Mouse (Mus musculus) mature B cell (primary cell): ENCODE data around the gene Ehf.

ENCODE experiments used
- in situ Hi-C: fragments of 300-500 bp; cut with MboI; formaldehyde crosslinking; loops from 2 replicates; pipeline ENCODE4 v1.14.3; 2019

Ehf gene

DNA sequence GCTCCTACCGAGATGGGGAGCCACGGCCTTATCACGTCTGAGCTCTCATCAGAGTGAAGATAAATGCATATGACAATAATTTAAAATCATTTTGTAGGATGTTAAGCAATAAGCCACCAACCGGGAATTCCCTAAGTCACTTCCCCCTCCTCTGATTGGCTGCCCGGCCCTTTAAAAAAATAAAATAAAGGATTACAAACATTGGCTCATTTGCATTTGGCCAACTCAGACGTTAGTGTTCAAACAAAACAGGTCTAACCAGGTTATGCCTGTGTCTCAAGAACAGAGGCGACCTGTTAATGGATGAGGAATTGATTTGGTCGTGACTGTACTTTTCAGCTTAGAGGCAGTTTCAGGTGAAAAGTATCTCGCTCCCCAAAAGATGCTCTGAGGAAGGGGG lies at the start of gene Ehf:
Ehf (minus strand) TSS at position 147 of the 400 bp plus-strand sequence.
- in situ Hi-C loops = no loop called here

DNA sequence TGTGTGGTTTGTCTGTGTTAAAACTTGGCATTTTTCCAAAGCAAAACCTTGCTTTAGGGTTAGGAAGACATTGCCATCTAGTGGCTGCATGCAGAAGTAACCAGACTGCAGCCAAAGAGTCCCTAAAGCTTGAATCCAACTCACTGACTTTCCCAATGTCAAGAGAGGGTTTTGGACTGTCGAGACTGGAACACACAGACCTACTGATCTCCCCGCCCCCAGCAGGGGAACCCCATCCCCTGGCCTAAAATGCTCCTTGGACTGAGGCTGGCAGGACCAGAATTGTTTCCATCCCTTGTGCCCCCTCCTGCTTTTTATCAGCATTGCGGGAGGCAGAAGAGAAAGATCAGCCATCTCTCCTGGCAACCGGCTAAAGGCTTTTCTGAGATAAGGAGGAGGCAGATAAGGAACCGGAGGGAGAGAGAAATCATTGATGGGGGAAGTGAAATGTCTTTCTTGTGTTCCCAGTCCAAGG lies 44.4 kb upstream of the Ehf start:
- in situ Hi-C loops = no loop called here

DNA sequence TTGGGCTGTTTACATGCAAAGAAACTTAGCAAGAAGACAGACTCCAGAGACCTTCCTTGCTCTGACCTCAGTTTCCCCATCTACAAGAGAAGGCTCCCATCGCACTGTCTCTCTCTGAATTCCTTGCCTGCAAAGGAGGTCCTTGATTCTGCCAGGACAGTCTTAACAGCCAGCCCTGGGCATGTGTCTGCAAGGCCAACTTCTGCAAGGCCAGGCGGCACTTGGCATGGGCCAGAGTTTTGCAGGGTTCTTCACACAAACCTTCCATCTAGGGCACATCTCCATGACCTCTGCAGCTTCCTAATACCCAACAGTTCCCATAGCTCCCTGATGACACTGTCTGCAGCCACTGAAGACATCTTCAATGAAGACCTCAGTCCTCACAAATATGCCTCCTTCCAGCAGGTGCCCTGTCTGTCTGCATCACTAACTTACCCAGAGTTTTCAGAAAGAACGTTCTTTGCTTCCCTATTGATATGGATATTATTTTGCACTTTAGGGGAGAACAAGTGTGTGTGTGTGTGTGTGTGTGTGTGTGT lies 43.7 kb upstream of the Ehf start:
- in situ Hi-C loops = no loop called here

DNA sequence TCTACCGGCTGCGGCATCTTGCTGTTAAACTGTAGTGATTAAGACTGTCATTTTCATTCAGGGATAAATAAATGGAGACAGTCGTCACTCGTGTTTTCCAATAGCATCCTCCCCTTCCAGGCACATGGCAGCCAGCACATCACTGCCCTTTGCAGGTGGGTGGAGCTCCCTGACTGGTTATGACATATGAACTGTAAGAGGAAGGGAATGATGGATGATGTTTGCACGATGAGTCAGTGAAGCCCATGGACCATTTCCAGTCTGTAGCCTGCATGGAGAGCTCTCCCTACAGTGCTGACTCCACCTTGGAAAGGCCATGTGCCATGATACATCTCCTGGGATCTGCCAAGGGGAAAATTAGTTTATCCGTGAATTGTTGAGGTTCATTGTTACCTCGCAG lies 40.5 kb upstream of the Ehf start:
- in situ Hi-C loops = no loop called here

DNA sequence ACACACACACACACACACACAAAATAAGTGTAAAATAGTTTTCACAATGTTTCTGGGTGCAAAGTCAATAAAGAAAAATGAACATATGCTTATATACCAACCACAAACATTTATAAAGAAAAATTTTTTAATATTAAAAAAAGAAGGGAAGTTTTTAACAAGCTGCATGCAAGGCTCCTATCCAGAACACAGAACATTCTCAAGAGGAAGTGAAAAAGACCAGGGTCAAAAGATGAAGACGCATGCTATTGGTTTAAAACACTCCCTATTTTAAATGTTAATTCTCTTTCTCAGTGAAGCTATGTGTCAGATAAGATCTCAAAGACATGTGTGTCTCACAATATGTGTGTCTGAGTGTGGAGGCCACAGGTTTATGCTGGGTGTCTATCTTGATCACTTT lies 39.0 kb upstream of the Ehf start:
- in situ Hi-C loops = no loop called here

DNA sequence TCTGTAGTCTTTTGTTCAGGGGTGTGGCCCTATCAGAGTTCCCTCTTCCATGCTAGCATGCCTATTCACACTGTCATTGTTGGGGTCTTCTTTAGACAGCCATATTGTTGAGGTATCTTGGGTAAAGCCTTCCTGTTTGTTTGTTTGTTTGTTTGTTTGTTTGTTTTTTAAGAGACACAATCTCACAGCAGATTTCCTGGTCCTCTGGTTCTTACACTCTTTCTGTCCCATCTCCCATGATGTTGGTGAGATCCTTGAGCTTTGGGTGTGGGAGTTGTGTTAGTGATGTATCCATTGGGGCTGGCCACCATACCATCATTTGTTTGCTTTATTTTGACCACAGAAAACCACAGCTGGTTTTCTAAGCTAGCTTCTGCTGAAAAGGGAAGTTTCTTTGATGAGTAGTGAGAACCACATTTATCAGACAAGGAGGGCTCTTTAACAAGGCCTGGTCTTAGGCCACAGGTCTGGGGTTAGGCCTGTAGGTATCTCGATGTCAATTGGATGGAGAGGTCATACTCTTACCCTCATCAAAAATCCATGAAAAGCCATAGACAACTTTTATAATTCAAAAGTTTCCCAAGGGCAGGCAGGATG lies 38.4 kb upstream of the Ehf start:
- in situ Hi-C loops = no loop called here

DNA sequence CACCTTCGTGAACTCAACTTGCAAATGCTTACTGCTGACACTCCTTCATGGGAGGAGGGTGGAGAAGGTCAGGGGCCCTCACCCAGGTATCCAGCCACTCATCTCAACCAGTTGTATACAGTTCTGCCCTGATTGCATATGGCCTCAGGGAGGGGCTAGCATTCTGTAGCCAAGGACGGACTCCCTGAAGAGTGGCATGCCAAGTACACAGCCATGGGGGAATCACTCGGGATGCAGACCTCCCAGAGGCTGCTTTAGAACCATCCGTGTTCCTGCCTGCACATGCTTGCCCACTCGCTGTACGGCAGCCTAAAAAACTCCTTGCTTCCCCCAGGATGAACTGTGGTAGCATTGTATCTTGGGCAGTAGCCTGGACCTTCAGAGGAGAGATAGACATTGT lies 35.6 kb upstream of the Ehf start:
- in situ Hi-C loops = no loop called here

DNA sequence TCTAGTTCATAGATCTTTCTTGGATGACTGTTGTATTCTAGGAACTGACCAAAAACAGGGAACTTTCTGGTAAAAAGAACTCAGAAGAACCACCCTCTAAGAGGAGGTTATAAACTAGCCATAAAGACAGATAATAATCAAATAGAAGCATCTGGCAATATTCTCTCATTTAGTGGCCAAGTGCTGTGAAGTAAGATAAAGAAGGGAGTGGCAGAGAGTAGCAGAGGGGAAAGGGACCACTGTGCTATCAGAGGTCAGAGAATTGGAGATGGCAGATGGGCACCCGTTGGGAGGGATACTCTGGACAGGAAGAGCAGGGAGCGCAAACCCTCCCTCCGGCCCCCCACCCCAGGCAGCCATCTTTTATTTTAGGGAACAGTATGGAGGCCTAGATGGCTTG lies 34.3 kb upstream of the Ehf start:
- in situ Hi-C loops = no loop called here

DNA sequence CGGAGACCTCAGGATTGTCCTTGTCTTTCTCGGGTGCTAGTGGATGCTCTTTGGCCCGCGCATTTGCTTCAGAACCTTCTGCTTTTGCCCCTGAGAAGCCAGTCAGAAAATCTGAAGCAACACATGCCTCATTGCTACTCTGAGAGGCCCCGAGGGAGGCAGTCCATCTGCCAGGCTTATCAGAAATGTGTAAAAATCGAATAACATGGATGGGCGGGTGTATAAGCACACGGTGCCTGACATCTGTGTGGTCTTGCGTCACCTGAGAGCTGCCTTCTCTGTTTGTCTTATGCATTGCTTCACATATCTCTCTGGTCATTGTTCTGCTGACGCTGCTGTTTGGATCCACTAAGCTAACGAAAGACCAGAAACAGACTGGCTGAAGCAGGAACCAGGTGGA lies 33.5 kb upstream of the Ehf start:
- in situ Hi-C loops = no loop called here

DNA sequence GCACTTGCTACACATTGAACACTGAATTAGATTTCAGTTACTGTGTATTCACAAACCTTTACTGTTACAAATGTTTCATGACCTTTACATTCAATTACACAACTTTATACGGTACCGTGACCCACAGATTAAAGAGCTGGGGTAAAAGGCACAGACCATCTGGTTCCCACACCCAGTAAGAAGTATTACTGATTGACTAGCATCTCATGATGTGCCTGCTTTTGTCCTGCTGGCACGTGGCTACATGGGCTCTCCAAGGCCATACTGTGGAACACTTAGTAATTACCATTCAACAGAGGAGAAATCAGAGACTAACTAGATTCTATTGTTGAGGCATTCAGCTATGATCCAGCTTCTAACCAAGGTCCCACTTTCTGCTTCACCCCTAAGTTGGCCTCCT lies 32.9 kb upstream of the Ehf start:
- in situ Hi-C loops = no loop called here

DNA sequence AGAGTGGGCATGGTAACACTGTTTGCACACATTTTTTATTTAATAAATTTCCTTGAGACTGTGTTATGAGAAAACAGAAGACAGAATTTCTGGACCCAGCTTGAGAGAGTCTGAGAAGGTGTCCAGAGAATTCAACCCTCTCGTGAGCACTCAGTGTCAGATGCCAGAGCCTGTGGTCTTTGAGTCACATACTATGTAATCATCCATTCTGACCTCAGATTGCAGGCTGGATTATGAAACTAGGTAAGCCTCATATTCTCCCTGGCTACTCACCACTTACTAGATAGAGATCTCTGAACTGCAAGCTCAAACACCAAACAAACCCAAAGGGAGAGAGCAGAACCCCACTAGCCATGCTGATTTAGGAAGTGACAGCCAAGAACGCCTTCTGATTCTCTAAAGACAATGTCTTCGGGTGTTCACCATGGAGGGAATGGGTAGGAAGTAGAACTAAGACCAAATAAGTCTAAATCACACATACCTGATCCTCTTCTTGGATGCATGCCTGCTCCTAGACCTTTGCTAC lies 28.7 kb upstream of the Ehf start:
- in situ Hi-C loops = no loop called here

DNA sequence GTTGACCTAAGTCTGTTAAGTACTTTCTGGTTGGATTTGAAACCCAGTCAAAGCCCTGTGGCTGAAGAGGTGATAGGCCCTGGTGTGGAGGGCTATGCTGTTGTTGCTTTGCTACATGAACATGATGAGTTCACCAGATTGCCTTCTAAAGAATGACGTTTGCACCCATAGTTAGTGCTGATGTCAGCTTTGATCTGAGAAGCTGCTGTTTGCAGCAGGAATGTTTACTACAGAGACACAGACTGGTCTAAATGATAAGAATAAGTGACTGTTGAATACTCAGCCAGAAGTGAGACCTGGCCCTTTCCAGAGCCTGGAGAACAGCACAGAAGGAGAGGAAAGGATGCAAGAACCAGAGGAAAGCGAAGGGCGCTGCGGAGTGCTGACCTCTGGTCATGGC lies 25.7 kb upstream of the Ehf start:
- in situ Hi-C loops = no loop called here

DNA sequence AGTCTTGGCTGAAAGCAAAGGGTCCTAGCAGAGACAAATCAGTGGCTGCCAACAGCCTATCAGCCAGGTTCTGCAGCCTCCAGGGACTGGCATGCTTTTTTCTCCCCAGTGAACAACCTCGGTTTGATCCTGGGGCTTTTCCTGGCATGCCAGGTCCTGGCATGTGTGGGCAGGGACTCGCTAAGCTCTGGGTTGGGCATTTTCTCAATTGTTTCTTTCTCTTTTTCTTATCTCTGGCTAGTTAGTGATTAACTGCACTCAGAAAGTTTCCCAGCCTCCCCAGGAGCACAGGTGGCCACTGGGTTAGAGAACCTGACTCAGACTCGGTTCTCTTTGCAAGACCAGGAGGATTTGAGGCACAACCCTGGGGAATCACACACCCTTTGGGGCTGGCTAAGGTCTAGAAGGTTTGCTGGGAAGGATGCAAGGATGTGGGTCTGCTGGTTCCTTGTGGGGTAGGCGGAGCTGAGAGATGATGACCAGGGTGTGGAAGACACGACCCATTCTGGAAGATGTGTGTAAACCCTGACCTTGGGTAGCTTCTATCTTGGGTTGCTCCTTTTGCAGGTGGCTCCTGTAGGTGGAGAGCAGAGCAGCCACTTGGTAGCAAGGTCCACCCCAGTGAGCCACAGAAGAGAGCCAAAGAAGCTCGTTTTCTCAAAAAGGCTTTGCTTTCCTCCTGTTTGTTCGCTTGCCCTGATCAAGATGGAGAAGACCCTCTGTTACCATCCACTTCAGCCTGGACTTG lies 22.4 kb upstream of the Ehf start:
- in situ Hi-C loops = no loop called here

DNA sequence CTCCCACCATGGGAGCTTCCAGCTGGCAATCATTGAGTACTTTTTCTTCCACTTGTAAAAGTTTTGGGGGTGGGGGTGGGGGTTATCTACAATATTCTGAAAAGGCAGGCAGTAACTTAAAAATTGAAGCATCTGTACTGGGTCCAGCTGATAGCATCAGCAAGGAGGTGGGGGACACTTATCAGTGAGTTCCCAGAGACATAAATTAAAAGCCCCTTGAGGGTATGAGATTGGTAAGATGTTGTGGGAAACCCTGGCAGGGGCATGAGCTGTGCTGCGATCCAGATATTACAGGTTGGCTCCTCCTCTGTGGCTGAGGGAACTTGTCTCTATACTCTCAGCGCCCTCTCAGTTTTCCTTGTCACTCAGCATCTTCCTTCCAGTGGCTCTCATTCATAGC lies 21.2 kb upstream of the Ehf start:
- in situ Hi-C loops = no loop called here

DNA sequence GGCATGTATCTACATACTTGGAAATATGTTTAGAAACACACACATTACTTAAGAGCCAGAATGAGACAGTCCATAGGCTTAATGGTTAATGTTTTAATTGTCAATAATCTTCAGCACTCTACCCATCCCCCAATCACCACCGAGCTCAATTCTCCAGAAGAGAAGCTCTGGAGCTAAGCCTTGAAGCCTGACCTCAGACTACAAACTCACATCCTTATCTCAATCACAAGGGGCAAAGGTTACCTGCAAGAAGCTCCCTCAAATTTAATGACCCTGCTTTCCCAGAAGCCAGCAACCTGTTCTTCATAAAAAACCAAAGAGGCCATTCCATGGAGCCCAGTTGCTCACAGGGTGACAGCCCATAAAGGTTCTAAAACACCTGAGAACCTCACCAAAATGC lies 19.1 kb upstream of the Ehf start:
- in situ Hi-C loops = no loop called here

DNA sequence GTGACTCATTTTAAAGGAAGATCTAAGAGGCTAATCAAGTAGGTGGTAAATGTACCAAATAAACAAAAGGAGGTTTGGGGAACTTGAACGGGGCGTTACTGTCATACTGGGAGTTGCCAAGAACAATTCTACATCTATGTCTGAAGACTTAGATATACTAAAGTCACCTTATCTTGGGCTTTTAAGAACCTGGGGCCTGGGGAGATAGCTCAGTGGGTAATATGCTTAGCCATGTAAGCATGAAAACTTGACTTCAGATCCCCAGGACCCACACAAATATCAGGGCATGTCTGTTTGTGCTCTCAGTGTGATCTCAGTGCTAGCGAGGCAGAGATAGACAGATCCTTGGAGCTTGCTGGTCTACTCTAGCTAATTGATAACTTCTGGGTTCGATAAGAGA lies 18.6 kb upstream of the Ehf start:
- in situ Hi-C loops = no loop called here

DNA sequence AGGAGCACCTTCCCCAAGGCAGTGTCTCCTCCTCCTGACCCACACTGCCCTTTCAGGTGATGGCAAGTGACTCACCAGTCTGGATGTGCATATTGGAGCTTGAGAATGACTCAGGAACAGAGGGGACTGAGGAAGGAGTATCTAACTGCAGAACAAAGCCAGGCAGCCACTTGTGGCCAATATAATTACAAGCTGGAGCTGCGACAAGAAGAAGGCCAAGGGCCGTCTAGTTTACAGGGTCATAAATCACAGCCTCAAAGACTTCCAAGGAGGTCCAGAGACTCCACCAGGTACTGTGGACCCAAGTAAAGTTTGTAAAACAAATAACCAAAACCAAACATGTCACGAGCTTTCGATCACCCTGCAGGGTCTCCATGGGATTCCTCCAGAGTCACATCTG lies 10.9 kb upstream of the Ehf start:
- in situ Hi-C loops = no loop called here

DNA sequence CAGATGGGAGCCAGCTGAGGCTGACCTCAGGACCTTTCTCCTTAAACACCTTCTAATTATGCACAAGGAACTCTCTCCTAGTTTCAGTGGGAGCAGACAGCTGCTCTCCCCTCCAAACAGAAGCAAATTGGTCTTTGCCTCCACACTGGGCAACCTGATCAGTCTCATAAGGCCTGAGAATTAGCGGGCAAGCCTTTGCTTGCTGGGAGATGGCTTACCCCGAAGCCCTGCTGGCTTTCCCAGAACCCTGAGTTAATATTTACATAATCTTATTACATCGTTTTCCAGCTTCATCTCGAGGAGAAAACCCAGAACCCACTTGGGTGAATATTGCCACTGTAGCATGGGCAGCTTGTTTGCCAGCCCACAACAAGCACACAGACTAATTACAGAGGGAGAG lies 9.6 kb upstream of the Ehf start:
- in situ Hi-C loops = no loop called here

DNA sequence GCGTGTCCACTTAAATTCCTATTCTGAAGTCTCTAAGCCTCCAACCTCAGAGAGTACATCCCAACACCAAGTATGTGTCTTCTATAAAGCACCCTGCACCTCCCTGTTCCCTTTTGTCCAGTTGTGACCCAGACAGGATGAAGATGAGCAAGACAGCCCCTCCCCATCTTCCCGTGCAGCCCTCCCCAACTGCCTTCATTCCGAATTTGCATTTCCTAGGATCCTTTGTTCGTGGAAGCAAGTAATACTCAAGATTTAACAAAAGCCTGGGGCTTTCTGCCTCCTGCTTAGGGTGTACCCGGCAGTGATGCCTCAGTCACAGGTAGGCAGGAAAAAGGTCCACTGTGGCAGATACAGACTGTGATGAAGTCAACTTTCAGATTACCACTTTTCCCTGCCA lies 7.6 kb upstream of the Ehf start:
- in situ Hi-C loops = no loop called here

DNA sequence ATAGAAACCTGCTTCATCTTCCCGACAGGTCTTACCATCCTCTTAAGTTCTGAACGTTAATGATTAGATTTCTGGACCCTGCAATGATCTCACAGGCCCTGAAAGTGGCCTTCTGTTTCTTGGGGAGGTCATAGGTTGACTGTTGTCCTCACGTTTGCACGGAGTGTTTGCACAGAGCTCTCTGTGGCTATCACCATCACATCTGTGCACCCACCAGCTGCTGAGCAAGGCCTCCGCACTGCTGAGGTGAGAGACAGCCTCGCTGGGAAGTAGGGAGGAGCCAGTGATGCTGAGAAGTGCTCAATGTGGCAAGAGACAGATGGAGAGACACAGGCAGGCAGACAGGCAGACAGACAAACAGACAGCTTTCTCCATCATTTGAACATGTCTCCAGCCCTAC lies 3.6 kb upstream of the Ehf start:
- in situ Hi-C loops = no loop called here

DNA sequence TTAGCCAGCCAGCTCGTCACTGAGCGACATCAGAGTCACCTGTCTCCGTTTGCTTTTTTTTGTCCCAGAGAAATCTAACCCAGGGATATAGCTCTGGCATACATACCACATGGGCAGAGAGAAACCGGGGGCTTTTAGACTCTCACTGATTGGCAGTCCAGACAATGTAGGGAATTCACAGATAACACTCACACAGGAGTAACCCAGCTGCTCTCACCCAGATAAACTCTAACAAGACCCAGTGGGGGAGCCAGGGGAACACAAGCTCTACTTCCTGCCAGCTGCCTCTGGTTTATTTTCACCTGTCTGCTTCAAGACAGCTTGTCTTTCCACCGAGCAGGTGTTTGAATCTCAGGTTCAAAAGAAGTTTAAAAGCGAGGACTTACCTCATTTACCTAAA lies 409 bp downstream of the Ehf start:
- in situ Hi-C loops = no loop called here

DNA sequence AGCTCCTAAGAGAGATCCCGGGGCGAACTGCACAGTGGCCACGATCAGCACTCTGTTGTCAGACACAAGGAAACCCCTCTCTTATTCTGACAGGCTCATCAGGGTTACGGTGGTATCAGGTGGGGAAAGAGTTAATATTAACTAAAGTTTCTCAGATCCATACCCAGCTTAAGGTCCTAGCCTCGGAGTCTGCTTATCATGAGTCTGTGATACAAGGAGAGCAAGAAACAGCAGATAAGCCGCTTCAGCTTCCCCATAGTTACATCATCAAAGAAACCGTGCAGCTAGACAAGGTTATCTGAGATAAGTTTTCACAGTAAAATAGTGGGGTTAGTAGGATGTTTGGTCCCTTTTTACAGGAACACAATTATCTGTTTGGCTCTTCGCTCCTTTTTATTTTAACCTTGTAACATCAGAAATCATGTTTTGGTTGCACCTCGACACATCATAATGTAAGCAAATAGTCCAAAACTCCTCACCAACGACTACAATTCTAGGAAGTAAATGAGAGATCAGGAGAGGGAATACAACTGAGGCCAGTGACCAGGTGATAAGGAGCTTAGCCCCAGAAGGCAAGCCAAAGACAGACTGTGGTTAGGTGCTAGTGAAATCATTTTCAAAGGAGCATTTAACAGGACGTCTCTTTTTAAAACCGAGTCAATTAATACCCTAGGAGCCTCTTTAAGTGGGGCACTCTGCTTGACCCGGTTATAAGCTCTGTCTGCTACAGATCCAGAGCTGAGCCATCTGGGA lies 4.2 kb downstream of the Ehf start:
- in situ Hi-C loops = no loop called here

DNA sequence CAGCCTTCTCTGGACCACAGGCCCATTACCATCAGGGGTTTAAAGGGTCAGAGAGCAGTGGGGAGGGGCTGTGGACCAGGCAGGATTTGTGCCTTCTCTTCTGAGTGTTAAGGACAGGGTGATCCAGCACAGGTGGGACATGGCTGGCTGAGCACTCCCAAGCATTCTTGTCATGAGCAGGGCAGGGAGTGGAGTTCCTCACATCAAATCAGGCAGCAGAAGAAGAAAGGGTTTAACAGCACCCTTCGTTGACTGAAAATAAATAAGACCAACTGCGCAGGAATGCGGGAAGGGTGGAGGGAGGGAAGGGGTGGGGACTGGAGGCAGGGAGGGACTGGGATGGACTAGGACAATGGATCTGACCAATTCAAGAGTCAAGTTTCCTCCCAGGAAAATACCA lies 8.6 kb downstream of the Ehf start:
- in situ Hi-C loops = no loop called here
